Mouse (Mus musculus): ENCODE measurements around the gene Pole3. TPM values are rescaled to one million over a fixed set of nuclear protein-coding genes. Genes with fewer than 3 reads are reported as not detected.

The Pole3 gene
- total RNA-seq (2022), result 10 to 100 TPM; 55.6 to 59.0 (median 58.2) TPM

DNA sequence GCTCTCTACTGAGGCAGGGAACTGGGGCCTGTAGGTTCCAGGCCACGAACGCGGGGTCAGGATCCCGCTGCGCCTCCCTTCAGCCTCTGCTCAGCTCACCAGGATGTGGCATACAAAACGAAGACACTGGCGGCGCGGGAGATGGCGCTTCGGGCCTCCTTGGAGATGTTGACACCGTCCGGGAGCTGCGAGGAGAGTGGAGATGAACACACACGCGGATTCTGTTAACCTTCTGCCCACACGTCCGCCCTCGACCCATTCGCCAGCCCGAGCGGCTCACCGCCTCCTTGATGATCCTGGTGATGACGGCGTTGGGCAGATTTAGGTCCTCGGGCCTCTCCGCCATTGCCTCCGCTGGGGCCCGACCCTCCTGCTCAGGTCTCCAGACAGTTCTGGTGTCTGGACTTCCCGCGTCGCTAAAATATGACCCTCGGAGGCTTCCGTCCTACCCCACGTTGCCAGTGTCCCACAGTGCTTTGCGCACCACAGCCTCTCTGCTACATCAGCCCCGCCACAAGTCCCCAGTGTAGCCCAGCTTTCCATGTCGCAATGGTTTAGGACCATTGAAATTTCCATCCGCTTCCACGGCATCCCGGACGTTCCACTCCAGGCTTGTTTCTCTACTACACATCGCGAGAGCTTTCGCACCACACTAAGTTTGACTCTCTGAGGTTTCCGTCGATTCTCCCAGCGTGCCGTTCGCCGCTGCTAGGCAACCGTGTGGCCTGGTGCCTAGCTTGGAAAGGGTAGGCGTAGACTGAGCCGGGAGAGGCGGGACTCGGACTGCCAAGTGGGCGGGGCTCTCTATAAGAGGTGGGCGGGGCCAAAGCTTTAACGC is at the start of gene Pole3, which contains the start of gene 4933430I17Rik:
TSS of gene Pole3 (minus strand) at position 418 of the 838 bp plus-strand sequence.
TSS of gene 4933430I17Rik (plus strand) at position 719 of the 838 bp plus-strand sequence.
- peak; percentile 96 for DNase-seq

DNA sequence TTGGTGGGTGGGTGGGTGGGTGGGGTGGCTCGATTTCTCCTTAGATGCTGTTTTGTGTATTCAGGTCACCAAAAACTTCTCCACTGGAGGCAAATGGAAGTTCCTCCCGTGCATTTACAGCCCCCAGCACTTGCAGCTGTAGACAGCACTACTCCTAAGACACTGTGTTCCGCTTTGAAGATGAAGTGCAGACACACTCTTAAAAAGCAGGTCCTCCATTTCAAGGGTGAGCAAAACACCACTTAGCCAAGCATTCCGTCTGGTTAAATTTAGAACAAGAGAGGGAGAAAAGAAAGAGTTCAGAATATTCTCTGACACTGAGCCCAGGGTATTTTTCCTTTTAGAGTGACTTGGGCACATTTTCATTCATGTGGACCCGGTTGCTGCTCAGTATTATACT is 45.2 kb upstream of the Pole3 start:
- DNase-seq, result no peak

DNA sequence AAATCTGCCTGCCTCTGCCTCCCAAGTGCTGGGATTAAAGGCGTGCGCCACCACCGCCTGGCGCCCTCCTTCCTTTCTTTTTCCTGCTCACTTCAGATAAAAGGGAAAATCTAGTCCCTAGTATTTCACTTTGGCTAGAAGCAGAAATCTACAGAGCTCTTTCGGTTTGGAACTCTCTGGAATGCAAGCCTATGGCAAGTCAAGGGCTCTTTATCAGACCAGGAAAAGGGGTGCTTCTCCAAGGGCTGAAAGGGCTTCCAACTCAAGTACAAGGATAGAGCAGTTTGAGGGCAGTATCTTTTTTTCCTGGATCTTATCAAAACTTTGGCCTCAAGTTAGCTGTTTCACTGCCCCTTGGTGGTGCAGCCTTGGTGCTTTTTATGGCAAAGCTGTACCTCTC is 44.7 kb upstream of the Pole3 start:
- no peak for DNase-seq

DNA sequence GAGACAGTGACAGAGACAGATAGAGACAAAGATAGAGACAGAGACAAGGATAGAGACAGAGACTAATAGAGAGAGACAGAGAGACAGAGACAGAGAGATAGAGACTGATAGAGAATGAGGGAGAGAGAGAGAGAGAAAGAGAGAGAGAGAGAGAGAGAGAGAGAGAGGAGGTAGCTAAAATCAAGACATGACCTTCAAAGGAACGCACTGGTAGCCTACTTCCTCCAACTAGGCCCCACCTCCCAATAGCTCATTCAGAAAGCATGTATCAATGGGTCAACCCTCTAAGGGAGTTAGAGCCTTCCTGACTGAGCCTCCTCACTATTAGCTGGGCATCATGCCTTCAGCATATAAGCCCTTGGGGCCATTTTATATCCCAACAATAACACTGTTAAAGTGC is 43.5 kb upstream of the Pole3 start:
- DNase-seq, result no peak

DNA sequence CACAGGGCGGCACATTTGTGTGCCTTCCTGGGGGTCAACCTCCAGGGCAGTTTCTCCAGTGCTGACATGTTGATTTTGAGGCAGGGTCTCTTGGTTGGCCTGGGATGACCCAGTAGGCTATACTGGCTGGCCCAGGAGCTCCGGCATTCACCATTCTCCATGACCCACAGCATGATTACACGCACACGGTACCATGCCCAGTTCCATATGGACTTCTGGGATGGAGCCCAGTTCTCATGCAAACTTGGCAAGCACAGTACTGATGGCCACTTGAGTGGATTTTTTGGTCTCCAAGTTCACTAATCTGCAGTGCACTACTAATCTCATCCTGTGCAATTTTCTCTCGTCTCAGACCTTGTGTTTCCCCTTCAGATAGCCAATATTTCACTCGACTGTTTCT is 42.8 kb upstream of the Pole3 start:
- DNase-seq, result no peak

DNA sequence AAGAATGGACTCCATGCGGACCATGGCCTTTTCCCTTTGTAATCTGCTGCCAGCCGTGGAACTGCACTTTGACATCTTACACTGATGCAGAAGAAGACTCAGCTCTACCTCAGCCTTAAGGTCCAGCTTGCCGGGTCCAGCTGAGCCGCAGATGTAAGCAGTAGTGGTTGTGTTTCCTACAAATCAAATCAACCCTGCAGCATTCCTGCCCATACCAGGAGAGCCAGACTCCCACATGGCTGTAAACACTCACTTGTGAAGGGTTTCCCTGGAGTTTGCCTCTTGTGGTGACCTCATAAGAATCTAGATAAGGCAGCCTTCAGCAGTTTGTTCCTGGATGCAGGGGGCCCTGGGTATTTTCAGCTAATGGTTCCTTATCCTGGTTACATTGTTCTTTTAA is 41.7 kb upstream of the Pole3 start:
- DNase-seq, result no peak

DNA sequence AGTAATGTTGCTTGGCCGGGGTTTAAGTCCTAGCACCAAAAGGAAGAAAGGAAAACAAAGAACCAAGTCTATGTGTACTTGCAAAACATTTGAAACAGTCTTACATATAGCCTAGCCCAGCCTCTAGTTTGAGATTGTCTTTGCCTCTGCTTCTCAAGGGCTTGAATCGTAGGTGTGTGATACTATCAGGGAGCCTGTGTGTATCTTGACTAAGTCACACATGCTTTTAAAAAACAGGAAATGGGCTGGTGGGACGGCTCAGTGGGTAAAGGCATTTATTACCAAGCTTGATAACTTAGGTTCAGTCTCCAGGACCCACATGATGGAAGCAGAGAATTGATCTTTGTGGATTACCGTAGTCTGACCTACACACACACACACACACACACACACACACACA is 37.1 kb upstream of the Pole3 start:
- DNase-seq, result no peak

DNA sequence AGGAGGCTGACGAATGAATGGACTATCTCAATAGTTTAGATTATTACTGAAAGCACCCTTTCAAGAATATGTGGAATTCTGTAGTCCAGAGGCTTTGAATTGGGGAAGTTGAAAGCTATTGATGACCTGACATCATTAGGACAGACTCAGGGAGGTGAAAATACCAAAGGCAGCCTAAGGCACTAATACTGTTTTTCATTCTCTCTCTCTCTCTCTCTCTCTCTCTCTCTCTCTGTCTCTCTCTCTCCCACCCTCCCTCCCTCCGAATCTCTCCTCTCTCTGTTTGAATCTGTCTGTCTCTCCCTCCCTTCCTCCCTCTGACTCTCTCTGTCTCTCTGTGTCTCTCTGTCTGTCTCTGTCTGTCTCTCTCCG is 36.7 kb upstream of the Pole3 start:
- DNase-seq, result no peak

DNA sequence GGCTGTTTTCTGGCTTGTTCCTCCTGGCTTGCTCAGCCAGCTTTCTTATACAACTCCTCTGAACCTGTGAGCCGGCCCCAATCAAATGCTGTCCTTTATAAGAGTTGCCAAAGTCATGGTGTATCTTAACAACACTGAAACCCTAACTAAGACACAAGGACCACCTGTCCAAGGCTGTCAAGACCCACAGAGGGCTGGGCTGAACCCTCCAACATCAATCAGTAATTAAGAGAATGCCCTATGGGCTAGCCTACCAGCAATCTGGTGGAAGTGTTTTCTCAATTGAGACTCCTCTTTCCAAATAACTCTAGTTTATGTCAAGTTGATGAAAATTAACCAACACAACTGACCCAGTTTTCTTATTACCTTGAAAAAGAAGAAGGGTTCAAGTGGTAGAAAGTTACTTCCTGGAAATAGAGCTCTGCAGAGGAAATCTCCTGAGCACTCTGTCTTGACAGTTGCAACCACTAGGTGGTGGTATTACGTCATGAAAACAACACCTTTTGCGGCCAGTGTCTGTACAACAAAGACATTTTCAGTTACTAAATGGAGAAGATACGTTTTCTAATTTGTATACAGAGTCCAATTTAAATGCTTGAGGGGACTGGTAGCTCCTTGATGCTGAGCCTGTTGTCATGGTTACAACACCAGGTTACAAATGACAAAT is 36.2 kb upstream of the Pole3 start:
- peak; percentile 48 for DNase-seq

DNA sequence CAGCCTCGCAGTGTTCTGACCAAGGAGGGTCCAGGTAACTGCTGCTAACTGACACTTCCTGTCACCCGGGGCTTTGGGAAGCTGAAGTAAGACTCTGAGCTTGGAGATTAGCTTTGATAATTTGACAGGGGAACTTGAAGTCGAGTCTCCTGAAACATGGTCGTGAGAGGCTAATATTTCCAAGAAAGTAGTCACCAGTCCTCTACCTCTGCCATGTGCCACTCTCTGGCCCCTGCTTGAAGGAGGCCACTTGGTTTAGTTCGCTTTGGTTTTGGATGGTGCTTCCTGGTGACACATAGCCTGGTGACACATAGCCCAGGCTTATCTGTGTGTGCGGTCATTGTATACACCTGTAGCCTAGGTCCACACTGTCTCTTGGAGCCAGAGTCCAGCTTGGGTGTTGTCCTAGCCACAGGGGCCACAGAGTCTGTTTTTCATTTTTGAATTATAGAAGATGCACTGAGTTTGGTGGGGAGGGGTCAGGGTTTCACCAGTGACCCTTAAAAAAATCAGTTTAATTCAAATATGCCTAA is 35.0 kb upstream of the Pole3 start, which contains the start of gene Rgs3:
TSS of gene Rgs3 (plus strand) at position 51 of the 533 bp plus-strand sequence.
- no peak for DNase-seq

DNA sequence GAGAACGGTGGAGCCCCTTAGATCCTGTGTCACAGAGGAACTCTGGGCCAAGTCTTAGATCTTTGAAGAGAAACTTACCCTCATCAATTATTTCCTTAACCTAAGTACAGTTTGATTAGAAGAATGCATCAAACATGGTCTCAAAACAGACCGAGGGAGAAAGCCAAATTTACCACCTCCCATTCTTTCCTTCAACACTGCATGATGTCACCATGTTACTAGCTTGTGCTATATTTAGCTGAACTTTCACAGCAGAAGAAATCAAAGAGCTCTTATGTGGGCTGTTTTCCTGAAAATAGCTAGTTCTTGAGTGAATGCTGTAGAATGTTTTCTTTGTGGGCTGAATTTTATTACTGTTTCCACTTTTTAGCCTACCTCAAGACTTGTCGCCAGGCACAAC is 32.6 kb upstream of the Pole3 start:
- DNase-seq, result no peak

DNA sequence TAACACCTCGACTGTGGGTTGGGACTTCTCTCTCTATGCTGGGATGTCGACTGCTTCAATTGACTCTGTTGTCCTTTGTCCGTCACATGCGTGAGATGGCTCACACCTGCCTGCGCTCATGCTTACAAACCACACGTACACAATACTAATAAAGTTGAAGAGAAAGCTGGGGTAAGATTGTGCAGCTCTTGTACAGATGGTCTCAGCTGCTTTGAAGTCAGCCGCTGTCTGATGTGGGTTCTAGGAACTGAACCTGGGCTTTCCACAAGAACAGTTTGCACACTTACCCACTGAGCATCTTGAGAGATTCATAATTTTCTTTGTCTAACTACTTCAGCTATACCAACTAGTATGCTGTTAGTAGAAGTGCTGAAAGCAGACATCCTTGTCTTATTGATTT is 27.1 kb upstream of the Pole3 start:
- no peak for DNase-seq

DNA sequence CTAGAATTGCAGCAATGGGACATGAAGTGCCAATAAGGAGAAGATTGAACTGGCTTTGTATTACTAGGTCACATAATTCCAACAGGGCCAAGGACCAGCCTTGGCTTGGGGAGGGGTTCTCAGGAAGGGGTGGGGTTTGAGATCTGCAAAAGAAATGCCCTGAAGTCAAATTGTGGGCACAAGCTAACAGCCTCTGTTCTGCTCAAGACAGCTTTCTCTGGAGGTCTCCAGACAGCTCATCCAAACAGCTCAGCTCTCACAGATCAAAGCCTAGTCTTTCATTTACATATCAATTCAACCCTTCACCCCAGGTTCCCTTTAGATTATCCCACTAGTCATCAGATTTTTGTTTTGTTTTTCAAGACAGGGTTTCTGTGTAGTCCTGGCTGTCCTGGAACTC is 19.9 kb upstream of the Pole3 start:
- DNase-seq, result no peak

DNA sequence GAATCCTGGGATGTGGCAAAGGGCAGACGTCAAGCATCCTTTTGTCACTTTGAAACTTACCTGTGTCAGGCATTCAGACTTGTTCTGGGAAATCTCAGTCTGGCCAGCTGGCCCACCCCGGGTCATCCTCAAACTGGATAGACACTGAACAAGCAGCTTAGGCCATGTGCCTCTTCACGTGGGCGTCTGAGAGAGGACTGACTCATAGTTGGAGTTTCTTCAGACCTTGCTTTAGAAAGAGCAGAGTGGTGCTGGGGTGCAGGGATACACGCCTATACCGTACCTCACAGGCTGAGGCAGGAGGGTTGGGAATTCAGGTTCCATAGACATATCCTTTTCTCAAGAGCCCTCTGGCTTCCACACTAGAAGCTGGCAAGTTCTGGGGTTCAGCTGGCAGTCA is 18.9 kb upstream of the Pole3 start:
- DNase-seq, result no peak

DNA sequence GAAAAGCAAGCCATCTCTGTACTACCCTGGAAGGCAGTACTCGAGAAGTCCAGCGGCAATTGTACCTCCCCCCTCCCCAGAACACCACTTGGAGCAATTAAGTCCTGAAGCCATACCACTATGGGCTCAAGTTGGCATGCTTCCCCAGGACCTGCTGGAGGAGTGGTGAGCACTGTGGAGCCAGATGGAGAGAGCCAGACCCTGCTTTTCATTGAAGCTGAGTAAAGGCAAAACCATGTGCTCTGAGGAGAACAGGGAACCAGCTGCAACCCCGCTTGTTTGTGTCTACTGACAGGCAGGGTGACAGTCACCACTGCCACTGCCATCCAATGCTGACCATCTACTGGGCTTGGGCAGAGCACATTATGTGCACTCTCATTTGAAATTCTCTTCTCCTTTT is 16.9 kb upstream of the Pole3 start:
- DNase-seq, result no peak

DNA sequence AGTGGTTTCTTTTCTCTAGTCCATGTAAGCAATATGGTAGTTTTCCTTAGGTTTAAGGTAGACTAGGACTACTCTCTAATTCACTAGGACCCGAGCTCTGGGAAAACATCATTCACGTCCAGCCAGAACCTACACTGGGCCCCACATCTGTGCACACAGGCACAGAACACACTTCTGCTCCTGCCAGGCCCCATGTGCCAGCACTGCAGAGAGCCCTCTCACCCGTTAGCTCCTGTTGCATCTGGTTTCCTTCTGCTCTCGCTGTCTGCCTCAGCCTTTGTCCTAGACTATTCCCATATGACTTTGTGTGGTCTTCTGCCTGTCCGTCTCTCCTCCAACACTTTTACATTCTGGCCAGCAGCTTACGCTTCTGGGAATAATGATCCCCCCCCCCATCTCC is 8.9 kb upstream of the Pole3 start:
- DNase-seq, result no peak

DNA sequence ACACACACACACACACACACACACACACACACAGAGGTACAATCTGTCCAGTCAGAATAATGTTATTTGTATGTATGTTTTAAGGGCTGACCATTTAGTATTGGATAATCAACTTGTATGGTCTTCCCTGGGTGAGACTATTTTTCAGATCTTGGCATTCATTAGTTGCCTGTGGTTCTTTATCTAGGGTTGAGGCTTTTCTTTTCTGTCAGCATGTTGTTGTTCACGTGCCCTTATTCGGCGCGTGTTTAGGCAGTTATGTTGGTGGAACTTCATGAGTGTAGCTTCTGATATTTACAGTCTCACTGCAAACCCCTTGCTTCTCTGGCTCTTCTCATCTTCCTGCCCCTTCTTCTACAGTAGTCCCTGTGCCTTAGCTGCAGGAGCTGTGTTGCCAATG is 2.8 kb upstream of the Pole3 start:
- DNase-seq, result no peak

DNA sequence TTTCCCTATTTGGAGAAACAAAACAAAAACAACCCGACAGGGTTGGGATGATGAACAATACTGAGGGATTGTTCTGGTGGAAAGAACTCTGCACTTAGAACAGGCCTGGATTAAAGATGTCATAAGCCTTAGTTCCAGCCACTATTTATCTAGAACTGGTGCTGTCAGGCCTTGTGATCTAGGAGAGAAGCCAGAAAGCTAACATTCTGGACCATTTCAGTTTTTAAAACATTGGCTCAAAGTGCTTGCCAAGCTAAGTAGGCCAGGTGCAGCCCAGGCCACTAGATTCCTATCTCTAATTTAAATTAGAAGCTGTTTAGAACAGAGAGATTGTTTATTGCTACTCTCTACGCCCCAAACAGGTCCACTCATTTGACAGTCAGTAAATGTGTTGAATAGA is 1.4 kb upstream of the Pole3 start:
- DNase-seq, result no peak

DNA sequence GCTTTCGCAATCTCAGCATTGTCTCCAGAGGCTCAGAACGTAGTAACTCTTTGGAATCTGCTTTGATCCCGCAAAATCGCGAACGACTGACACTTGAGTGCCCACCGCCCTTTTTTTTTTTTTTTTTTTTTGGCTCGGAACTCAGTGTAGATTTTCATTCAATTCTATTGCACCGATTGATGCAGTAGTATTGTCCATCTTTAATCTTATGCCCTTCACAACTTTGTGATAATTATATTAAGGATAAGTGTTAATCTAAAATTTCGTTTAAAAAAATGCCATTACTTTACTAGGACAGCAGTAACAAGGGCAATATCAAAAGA is 582 bp upstream of the Pole3 start:
- no peak for DNase-seq

DNA sequence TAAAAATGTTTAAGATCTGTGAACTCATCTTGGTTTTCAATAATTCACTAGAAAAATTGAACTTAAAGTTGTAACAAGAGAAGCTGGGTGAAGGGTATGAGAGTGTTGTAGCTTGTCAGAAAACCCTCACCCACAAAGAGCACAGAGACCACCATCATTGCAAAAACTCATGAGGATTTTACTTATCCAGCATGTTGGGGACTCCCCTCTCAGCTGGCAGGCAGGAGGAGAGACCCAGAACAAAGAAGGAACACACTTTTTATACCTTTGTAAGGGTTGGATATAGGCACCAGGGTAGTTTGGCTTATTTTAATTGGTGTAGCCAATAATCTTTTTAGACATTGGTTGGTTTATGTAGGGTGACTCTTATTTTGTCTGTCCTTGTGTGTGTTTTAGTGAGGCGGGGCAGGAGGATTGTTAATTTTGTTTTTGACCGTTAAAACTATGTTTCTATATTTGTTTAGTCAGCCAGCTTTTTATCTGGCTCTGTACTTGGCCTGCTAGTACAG is 3.9 kb downstream of the Pole3 start:
- no peak for DNase-seq

DNA sequence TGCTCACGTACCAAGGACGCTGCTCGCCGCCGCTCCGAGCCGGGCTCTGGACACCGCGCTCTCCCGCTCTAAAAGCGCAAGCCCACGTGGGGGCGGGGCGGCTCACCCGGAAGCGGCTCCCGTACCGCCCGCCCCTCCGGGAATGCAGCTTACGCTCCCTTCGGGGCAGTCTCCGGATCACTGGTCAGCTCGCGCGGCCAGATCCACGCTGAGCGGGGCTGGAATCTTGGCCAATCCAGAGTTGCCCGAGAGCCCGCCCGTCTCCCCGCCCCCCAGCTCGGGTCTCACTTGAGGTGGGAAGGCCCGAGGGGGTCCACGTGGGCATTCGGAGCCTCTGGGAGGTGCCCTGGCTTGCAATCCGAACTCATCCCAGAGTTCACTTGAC is 5.0 kb downstream of the Pole3 start, which contains the start of gene Alad:
TSS of gene Alad (minus strand) at position 70 of the 385 bp plus-strand sequence.
- DNase-seq, result peak; percentile 92

DNA sequence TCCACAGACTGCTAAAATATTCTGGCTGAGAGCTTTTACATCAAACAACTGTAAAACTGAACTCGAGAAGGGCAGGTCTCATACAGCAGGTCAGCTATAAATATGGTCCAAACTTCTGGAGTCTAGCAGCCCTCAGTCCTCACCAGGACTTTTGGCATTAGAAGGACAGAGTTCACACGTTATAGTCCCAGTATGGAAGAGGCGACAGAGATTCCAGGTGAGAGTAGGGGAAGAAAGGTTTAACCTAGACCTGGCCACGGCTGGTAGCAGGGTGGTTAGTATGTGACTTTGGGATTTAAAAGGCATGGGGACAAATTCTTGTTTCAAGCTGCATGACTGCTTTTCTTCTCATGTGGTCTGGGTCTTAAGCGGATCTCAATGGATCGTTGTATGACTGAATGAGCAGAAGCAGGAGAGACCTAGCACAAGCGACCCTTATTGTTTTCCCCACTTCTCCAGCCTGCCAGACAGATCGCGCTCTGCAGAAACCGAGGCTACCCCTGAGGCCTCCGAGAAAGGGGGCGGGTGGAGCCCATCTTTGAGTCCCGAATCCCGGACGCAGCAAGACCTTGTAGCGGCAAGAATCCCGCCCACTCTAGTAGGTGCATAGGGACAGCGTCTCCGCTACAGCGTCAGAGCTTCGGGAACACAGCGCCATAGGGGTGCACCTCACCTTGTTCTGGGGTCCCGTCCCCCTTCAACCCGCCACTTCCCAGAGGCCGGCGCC is 5.6 kb downstream of the Pole3 start:
- peak; percentile 65 for DNase-seq
